Mouse (Mus musculus) heart, embryonic 11.5 days (tissue): ENCODE results near the gene P2rx2. TPM values are rescaled to one million over a fixed set of nuclear protein-coding genes. Genes with fewer than 3 reads are reported as not detected.

Experiments
- ATAC-seq: fragments of 200-750 bp; cut with Nextera tagmentation; replicated peaks from 2 replicates; pipeline ENCODE4 v1.8.0; 2017; ENCODE audit warnings: moderate library complexity; ENCODE audit not compliant: insufficient number of reproducible peaks, low FRiP score, low TSS enrichment
- H3K27ac ChIP-seq: fragments of 300-500 bp; sonication (generic); 2 replicates; pipeline ENCODE4 v1.5.1; 2014; ENCODE audit warnings: mild to moderate bottlenecking, low read depth, low read length
- H3K27me3 ChIP-seq: fragments of 300-500 bp; sonication (generic); 2 replicates; pipeline ENCODE4 v1.6.1; 2014; ENCODE audit warnings: mild to moderate bottlenecking, low read length, mixed read lengths; ENCODE audit not compliant: control insufficient read depth, insufficient read depth
- H3K36me3 ChIP-seq: fragments of 300-500 bp; sonication (generic); 2 replicates; pipeline ENCODE4 v1.6.1; 2014; ENCODE audit warnings: mild to moderate bottlenecking, low read length, moderate library complexity, mixed read lengths; ENCODE audit not compliant: control insufficient read depth, insufficient read depth
- H3K4me1 ChIP-seq: fragments of 300-500 bp; sonication (generic); 2 replicates; pipeline ENCODE4 v1.6.1; 2014; ENCODE audit warnings: low read length; ENCODE audit not compliant: control insufficient read depth, insufficient read depth
- H3K4me2 ChIP-seq: fragments of 300-500 bp; sonication (generic); 2 replicates; pipeline ENCODE4 v1.6.1; 2014; ENCODE audit warnings: mild to moderate bottlenecking, moderate library complexity
- H3K4me3 ChIP-seq: fragments of 300-500 bp; sonication (generic); 2 replicates; pipeline ENCODE4 v1.5.1; 2014; ENCODE audit warnings: low read depth, low read length
- H3K9ac ChIP-seq: fragments of 300-500 bp; sonication (generic); 2 replicates; pipeline ENCODE4 v1.6.1; 2014; ENCODE audit warnings: mild to moderate bottlenecking, low read depth, low read length, moderate library complexity
- H3K9me3 ChIP-seq: fragments of 300-500 bp; sonication (generic); replicated peaks from 2 replicates; pipeline ENCODE4 v1.6.1; 2016; ENCODE audit warnings: low read length; ENCODE audit not compliant: control insufficient read depth
- WGBS: fragments of 180-500 bp; shearing (Covaris S2); extraction: QIAGEN DNeasy Blood & Tissue Kit; methylation state at CpG from one replicate; pipeline ENCODE4 v1.1.7; 2014; ENCODE audit not compliant: insufficient replicate concordance; 5-methylcytosine and 5-hydroxymethylcytosine counted together
- polyA plus RNA-seq: library from polyadenylated mRNA; unstranded; fragments of >200 nt; fragmentation: Nextera tagmentation; extraction: Ambion mirVana; gene quantifications from 2 replicates; pipeline ENCODE4 v1.2.1, GENCODE M21; 2014

P2rx2 gene
- polyA plus RNA-seq, 1 experiment from 2014 or later = 0.27 TPM

DNA sequence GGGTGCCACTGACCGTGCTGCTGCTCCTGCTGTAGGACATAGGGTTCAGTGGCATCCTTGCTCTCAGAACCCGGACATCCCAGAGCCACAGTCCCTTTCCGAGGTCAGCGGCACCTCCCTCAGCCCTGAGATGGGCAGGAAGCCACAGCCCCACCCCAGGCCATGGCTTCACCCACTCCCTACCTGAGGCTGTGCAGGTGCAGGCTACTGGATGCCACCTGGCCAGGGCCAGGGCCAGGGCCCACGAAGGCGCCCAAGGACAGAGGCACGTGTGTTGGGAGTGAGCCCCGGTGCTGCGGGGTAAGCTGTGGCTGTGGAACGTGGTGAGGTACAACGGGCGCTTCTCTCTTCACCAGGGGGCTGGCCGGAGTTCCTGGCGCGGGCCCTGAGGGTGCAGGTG, 36.1 kb upstream of the P2rx2 start:
- Histone ChIP-seq H3K4me2 (no peak overlapping the region), H3K9me3 (no peaks in the 10 kb centered on the region), H3K9ac (no peak overlapping the region), H3K4me1 (no peaks in the 10 kb centered on the region), H3K27ac (no peak overlapping the region), H3K4me3 (no peak overlapping the region), H3K36me3 (peaks cover 14% of the 10 kb centered on the region), H3K27me3 (no peaks in the 10 kb centered on the region)
- no peak for ATAC-seq
- 85% methylated on average over 15 of the region's 15 CpGs for WGBS

- Histone ChIP-seq H3K27me3 (no peaks in the 10 kb centered on the region), H3K27ac (no peak overlapping the region), H3K9me3 (no peaks in the 10 kb centered on the region), H3K9ac (peak overlapping the region; percentile 34; the same call in 1 of the 2 replicates), H3K36me3 (peaks cover 16% of the 10 kb centered on the region), H3K4me2 (peak overlapping the region; percentile 31; the same call in 1 of the 2 replicates), H3K4me3 (no peak overlapping the region), H3K4me1 (no peaks in the 10 kb centered on the region)
- ATAC-seq = peak; percentile 37; the same call in 1 of the 2 replicates
- WGBS = 29% methylated on average over 20 of the region's 20 CpGs
These were observed 35.2 kb upstream of the P2rx2 start for GRCm38 (mm10) chr5:110378181-110378583.

GRCm38 (mm10) chr5:110376802-110377433, 33.9 kb upstream of the P2rx2 start:
- 51% methylated on average over 8 of the region's 8 CpGs for WGBS
- peaks cover 16% of the 10 kb centered on the region for H3K36me3 ChIP-seq
- no peak overlapping the region for H3K9ac ChIP-seq
- H3K4me2 ChIP-seq = no peak overlapping the region
- no peaks in the 10 kb centered on the region for H3K9me3 ChIP-seq
- no peak overlapping the region for H3K4me3 ChIP-seq
- peak; percentile 23; the same call in 1 of the 2 replicates for ATAC-seq
- H3K4me1 ChIP-seq = no peaks in the 10 kb centered on the region
- no peak overlapping the region for H3K27ac ChIP-seq
- H3K27me3 ChIP-seq = no peaks in the 10 kb centered on the region

- Histone ChIP-seq H3K36me3 (peaks cover 10% of the 10 kb centered on the region; the same call in 1 of the 2 replicates), H3K9me3 (no peaks in the 10 kb centered on the region), H3K27ac (no peak overlapping the region), H3K4me2 (peak overlapping the region; percentile 93), H3K4me1 (peaks cover 5% of the 10 kb centered on the region), H3K4me3 (peak overlapping the region; percentile 60), H3K27me3 (no peaks in the 10 kb centered on the region), H3K9ac (peak overlapping the region; percentile 72)
- ATAC-seq = no peak; the same call in 1 of the 2 replicates
- 35% methylated on average over 11 of the region's 11 CpGs for WGBS
These were observed 21.0 kb upstream of the P2rx2 start for GRCm38 (mm10) chr5:110363822-110364545.

DNA sequence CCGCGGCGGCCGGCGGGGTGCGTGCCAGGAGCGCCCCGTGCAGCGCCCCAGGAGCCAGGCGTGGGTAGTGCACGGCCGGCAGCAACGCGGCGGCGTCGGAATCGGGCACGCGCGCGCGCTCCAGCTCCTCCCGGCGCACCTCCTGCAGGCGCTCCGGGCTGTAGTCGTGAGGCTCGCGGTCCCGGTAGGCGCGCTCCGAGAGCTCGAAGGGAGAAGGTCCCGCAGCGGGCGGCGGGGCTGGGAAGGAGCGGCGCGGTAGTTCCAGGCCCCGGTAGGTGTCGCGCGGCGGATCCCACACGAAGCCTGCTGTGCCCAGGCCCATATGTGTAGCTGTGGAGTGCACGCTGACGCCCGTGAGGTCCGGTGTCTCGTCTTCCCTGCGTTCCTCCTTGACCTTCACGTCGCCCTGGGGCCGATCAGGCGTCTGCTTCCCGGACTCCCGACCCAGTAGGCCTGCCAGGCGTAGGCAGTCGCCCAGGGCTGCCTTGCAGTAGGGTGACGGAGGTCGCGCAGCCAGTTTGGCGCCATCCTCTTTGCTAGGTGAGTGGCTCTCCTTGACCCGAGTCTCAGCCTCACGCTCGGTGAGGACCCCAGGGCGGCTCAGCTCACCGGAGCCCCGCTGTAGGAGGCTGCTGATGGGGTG, 20.3 kb upstream of the P2rx2 start:
- Histone ChIP-seq H3K36me3 (peaks cover 7% of the 10 kb centered on the region; the same call in 1 of the 2 replicates), H3K4me2 (peak overlapping the region; percentile 93), H3K9me3 (no peaks in the 10 kb centered on the region), H3K27me3 (no peaks in the 10 kb centered on the region), H3K4me1 (peaks cover 5% of the 10 kb centered on the region), H3K4me3 (peak overlapping the region; percentile 60), H3K27ac (no peak overlapping the region), H3K9ac (peak overlapping the region; percentile 72)
- 1% methylated on average over 72 of the region's 72 CpGs for WGBS
- peak; percentile 62 for ATAC-seq

DNA sequence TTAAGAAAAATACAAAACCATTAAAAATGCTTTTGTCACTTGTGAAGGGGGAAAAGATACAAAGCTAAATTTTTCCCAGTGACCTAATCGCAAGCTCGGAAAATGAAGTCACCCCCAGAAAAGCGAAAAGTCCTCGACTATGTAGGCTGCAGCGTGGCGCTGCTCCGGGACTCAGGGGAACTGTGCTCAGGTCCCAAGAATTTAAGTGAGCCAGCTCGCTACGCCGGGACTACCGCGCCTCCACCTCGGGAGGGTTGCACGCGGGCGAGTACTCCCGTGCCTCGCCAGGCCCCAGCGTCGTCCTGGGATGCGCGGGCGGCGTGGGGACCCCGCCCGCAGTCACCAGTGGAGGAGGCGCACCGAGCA, 19.8 kb upstream of the P2rx2 start:
- peaks cover 6% of the 10 kb centered on the region; the same call in 1 of the 2 replicates for H3K36me3 ChIP-seq
- ATAC-seq = peak; percentile 16; the same call in 1 of the 2 replicates
- under 1% methylated on average over 28 of the region's 28 CpGs for WGBS
- peak overlapping the region; percentile 60 for H3K4me3 ChIP-seq
- no peaks in the 10 kb centered on the region for H3K27me3 ChIP-seq
- H3K9ac ChIP-seq = peak overlapping the region; percentile 72
- H3K4me2 ChIP-seq = peak overlapping the region; percentile 93
- H3K4me1 ChIP-seq = peaks cover 5% of the 10 kb centered on the region
- no peak overlapping the region for H3K27ac ChIP-seq
- H3K9me3 ChIP-seq = no peaks in the 10 kb centered on the region

DNA sequence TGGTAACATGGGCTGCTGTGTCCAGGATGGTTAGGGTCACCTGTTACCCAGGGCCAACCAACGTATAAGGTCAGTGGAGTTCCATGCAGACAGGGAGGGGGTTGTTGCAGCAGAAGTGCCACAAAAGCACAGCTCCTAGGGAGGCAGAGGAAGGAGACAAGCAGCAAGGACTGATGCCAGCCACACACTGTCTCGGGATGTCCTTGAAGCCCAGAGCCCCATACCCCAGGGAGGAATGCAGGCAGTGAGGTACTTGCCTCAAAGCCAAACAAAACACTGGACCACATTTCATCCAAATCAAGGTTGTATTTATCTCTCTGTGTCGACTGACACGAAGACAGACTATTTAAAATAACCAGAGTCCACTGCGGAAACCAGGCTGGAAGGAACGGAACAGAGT, 18.5 kb upstream of the P2rx2 start:
- Histone ChIP-seq H3K4me1 (peaks cover 5% of the 10 kb centered on the region), H3K27ac (no peak overlapping the region), H3K4me2 (no peak overlapping the region), H3K4me3 (no peak overlapping the region), H3K27me3 (no peaks in the 10 kb centered on the region), H3K9me3 (no peaks in the 10 kb centered on the region), H3K36me3 (no peaks in the 10 kb centered on the region; the same call in 1 of the 2 replicates), H3K9ac (no peak overlapping the region)
- WGBS = 70% methylated on average over 6 of the region's 6 CpGs
- no peak for ATAC-seq

- H3K36me3 ChIP-seq = no peaks in the 10 kb centered on the region
- no peak overlapping the region for H3K4me3 ChIP-seq
- no peak overlapping the region for H3K9ac ChIP-seq
- H3K9me3 ChIP-seq = no peaks in the 10 kb centered on the region
- 58% methylated on average over 8 of the region's 9 CpGs for WGBS
- no peak for ATAC-seq
- no peaks in the 10 kb centered on the region for H3K4me1 ChIP-seq
- H3K27ac ChIP-seq = no peak overlapping the region
- peaks cover 16% of the 10 kb centered on the region; the same call in 1 of the 2 replicates for H3K27me3 ChIP-seq
- no peak overlapping the region for H3K4me2 ChIP-seq
These were observed 14.6 kb upstream of the P2rx2 start for GRCm38 (mm10) chr5:110357531-110358179.
